Mouse (Mus musculus) left cerebral cortex, postnatal 14 days (tissue): ENCODE measurements at regions not wholly inside any gene's neighbourhood (a gene's known extent, or its start where the extent isn't known, plus 50 kb on each side); places are given as distances from the start of the nearest gene placed in this dataset.
A peak's percentile ranks its signal among the peaks of the same experiment; 100 is the strongest.

Experiments used
- DNase-seq, 2 experiments: peaks; one replicate each; pipeline ENCODE4 v3.0.0; 2021 to 2022; ENCODE audit warnings: low spot score in 2 of 2, mixed read lengths in 1 of 2
- intact Hi-C: fragments of 180-260 bp; cut with DNase I; formaldehyde crosslinking; loops from one replicate; pipeline ENCODE4 v1.15.1; 2025

DNA sequence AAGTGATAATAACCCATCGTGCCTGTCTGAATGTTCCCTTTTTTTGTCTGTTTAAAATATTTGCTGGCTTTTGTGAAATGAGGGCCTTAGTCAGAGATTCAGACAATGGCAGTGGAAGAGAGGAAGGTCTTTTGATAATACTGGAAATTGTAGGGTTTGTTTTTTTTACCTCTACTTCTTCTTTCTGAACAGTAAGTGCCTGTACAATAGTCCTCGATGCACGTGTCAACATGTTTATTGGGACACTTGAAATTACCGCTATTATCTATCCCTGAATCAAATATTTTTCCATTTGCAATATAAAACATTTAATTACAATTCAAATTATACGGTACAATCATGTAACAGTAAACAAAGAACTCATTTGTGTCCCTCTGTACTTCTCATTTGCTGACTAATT lies 733.5 kb downstream of the Fam19a2 start:
- no peak for DNase-seq
- intact Hi-C loops = no loop called here

DNA sequence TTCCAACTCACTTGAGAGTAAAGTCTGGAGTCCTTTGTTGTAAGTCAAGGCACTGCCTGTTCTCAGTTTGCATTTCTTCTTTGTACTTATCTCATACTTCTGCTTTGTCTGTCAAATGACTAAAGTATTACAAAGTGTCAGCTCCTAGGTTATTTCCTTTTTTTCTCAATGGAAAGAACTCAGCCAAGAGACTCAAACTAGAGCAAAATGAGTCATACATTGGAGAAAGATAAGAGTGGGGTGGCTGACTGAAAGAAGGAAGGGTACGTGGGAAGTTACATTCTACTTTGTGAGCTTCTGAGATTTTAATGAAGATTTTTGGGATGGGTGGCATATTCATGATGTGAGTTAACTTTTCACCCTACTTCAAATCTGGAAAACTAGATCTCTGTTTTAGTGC lies 735.2 kb downstream of the Fam19a2 start:
- peak in 1 of 2 experiments; percentile 3 for DNase-seq
- intact Hi-C loops = no loop called here

DNA sequence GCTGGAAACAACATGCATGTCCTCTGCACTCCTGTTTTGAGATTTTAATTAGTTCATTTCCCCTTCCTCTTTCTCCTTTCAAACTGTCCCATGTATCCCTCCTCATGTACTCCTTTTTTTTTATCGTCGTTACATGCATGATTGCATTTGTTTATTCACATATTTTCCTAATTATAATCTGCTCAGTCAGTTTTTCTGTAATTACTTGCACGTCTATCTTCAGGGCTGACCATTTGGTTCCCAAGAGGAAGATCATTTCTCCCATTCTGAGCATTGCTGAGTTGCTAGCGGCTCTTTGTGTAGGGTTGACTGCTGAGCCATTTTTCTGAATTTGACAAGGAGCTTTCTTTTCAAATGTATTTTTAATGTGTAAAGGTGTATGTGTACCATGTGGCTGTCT lies 781.2 kb downstream of the Fam19a2 start:
- no peak for DNase-seq
- intact Hi-C loops = no loop called here

DNA sequence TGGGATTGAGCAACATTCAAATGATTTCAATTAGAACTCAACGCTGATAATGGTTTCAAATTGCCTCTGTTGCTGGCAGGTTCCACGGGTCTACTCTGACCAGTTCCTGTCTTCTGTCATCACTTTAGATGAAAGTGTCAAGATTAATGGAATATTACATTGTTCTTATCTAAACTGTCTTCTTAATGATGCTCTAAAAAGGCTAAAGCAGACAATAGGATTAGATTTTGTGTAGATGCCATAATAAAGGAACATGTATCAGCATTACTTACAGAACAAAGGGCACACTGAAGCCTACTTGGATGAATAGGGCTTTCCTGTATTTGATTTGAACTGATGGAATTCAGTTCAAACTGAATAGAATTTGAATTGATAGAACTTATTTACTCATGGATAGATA lies 782.0 kb downstream of the Fam19a2 start:
- DNase-seq = no peak
- intact Hi-C loops = no loop called here

DNA sequence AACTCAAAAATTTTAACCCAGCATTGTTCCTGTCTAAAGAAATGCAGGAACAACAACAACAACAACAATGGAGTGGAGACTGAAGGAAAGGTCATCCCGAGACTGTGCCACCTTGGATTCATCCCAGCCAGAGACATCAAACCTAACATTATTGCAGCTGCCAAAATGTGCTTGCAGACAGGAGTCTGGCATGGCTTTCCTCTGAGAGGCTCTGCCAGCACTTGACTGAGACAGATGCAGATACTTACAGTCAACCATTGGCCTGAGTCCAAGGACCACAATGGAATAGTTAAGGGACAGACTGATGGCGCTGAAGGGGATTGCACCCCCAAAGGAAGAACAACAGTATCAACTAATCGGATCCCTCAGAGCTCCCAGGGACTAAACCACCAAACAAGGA lies 819.0 kb downstream of the Fam19a2 start:
- intact Hi-C loops = no loop called here
- DNase-seq = peak; percentile 5 to 7

DNA sequence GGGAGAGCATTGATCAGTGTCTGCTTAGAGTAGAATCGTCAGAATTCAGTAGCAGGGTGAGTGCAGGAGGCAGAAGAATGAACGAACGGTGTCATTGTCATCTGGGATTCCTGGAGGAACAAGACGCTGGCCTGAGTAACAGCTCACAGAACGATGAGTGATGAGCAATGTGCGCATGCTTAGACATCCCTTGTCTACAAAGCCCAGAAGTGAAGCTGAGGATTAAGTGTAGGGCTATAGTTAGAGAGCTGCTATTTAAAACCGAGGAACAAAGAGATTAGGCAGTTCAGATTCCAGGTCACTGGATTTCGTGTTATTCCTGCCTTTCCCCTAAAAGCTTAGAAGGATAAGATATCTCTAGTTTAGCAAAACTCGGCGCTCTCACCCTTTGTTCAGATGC lies 826.8 kb downstream of the Fam19a2 start:
- no peak for DNase-seq
- intact Hi-C loops = no loop called here

DNA sequence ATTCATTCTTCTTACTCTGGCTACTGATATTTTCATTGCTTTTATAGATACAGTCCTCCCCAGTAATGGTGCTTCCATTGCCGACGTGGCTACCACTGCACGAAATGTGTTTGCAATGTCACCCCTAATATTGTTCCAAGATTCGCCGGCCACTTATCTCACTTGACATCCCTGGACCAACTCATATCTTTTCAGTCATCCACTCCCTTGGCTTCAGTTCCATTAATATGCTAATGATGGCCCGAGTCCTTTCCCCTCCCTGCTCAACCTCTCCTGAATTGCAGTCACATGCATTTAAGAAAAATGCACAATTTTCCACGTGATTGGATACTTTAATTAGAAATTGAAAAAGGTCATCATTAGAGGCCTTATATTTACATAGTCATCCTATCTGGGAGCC lies 827.6 kb downstream of the Fam19a2 start:
- intact Hi-C loops = no loop called here
- no peak for DNase-seq

DNA sequence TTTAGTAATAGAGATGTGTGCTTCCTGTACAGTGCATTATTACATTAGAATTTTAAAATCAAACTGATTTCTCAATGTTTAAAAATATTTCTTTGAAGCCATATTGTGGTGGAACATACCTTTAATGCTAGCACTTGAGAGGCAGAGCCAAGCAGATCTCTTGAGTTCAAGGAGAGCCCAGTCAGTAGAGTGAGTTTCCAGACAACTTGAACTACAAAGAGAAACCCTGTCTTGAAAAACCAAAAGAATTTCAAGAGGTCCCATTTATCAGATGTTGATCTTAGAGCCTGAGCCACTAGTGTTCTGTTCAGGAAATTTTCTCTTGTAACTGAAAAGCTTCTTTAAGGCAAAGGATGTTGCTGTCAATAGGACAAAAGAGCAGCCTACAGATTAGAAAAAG lies 855.8 kb downstream of the Fam19a2 start:
- DNase-seq = no peak
- intact Hi-C loops = no loop called here

DNA sequence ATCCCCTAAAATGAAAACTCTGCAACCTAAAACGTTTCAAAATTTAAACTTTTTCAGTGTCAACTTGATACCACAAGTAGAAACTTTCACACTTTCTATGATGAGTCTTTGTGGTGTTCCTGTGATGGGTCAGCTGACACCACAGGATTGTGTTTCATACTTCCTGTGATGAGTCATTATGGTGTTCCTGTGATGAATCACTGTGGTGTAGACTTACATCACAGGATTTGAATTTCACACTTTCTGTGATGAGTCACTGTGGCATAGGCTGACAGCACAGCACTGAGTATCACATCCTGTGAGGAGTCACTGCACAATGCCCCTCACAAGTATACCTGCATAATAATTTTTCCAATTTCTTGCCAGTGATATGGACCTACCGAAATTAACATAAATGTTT lies 874.7 kb downstream of the Fam19a2 start:
- DNase-seq = peak in 1 of 2 experiments; percentile 13
- intact Hi-C loops = no loop called here

DNA sequence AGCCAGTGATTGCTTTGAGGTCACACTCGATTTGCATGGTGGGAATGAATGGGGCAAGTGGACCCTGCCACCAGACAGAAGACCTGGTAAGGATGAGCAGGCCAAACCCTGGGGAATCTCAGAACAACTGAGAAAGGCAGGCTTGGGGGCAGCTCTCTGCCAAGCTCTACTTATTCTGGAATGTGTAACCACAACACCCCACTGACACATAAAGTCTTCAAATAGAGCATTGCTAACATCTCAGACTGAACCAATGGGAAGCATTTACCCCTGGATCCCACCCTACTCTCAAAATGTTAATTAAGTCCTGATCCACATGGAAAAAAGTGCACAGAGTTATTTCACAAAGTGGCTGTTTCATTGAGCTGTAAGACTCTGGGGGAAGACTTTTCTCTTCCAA lies 878.5 kb downstream of the Fam19a2 start:
- DNase-seq = no peak
- intact Hi-C loops = no loop called here

DNA sequence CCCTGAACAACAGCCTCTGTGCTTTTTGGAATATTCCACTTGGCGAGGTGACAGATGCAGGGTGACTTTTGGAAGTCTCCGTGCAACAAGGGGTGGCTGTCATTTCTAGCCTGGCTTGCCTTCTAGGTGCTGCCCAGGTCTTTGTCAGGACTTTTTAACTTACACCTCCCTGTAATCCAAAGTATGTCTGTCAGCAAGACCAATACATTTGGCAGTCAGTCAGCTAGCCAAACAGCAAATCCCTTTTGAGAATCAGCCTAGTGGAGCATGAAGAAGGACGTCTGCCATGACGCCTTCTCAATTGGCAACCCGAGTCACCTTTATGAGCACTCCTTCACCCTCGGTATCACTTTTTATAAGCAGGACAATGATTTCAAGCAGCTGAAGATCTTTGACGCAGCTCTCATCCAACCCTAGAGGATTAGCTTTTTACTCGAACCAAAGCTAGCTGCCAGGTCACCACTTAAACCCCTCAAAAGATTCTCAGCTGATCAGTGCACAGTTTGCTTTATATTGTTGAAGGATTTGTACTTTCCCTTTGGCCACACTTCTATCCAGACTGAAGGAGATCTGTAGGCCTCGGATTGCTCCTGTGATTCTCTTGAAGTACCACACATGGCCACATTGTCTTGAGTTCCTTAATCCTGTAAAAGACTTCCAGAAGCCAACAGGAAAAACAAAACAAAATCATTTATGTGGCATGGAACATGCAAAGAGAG lies 883.1 kb downstream of the Fam19a2 start:
- intact Hi-C loops = no loop called here
- DNase-seq = no peak

DNA sequence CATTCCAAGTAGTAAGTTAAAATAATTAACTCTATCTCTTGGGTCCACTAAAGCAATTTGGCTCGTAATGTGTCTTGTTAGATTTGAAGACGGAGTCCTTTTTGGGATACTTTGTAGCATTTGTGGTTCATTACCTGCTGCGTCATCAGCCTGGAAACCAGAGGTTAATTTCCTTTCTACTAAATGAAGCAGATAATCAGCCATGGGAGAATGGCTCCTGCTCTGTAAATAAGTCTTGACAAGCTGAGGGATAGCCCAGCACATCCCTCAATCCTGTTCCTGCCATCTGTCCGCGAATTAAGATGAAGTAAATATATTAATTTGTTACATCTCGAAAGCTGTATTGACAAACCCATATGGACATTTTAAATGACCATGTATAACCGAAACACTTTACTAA lies 899.6 kb downstream of the Fam19a2 start:
- no peak for DNase-seq
- intact Hi-C loops = loop anchor here (5.0 kb wide), 1 partner anchor 161 kb away; no protein-coding TSS in a partner anchor

DNA sequence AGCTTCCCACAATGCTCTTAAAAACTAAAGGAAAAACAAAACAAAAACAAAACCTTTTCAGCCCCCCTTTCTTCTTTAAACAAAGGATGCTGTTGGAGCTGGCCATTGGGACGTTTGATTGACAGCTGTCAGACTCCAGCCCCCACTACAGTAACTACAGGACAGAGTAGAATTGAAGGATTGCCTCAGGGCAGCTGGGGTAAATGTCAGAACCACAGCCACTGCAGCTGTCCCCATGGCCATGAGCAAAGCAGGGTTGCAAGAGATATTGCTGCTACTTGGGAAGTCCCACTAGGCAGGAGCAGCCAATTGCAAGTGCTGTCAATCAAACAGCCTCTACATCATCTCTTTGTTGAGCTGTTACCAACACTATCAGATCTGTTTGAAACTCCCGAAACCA lies 911.8 kb downstream of the Fam19a2 start:
- intact Hi-C loops = no loop called here
- DNase-seq = no peak

DNA sequence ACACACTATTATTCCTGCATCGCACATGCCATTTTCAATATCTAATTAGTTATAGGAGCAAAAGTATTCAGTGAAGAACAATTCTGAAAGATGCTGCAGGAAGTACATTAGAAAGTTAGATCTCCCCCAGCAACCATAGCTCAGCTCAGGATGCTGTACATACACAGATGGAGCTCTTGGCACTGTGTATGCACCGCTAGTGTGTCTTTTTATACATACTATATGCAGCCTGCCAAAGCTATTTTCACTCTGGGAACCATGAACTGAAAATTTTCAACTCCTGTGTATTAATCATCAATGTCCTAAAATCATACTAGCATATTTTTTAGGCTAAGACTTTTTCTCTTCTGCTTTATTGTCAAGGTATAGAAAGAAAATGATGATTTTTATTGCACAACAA lies 944.5 kb downstream of the Fam19a2 start:
- peak; percentile 41 to 79 for DNase-seq
- intact Hi-C loops = no loop called here

DNA sequence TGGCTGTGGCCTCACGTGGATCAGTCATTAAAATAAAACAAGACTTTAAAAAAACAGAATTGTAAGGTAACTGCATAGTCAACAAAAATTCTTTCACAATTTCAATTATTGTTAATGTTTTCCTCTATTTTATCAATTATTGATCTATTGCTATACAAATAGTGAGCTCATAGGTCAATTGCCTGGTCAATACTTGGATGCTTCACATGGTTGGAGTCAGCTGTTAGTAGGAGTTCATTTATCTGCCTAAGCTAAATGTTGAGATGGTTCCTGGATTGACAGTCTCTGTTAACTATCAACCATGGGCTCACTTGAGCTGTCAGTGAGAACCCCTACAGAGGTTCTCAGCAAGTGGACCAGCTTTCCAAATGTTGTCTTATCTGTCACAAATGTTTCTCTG lies 955.7 kb downstream of the Fam19a2 start:
- intact Hi-C loops = no loop called here
- DNase-seq = no peak

DNA sequence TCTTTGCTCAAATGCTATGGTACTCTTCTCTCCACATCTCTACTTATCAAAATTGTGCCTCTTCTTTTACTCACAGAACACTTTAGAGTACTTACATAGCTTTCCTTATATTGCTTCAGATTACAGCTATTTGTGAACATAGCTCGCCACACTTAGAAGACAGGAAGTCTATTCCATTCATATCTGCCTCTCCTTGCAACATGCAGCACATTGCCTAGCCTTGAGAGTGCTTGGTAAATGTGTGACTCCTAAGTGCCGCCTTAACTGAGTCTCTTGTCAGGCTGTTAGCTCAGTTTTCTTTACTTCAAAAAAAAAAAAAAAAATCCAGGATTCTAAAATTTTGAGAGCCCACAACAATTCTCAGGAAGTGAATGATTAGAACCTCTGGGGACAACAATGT lies 958.3 kb downstream of the Fam19a2 start:
- intact Hi-C loops = no loop called here

DNA sequence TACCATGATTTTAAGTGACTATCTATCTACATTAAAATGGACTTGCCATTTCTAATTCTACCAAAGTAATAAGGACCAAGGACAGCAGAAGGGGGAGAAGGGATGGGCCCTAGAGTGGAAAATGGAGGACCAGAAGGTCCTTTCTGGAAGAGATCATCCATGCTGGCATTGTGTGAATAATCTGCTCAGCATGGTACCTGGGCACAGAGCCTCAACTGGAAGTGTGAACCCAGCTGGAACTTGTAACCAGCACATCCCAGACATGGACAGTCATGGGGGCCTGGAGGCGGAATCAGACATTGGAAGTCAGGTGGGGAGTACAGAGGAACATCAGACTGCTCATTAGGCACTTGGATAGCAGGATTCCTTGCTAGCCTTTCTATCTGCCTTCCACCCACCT lies 963.3 kb downstream of the Fam19a2 start:
- DNase-seq = no peak
- intact Hi-C loops = no loop called here

More for the DNA sequence above, 958.3 kb downstream of the Fam19a2 start:
- DNase-seq = peak in 1 of 2 experiments; percentile 2

DNA sequence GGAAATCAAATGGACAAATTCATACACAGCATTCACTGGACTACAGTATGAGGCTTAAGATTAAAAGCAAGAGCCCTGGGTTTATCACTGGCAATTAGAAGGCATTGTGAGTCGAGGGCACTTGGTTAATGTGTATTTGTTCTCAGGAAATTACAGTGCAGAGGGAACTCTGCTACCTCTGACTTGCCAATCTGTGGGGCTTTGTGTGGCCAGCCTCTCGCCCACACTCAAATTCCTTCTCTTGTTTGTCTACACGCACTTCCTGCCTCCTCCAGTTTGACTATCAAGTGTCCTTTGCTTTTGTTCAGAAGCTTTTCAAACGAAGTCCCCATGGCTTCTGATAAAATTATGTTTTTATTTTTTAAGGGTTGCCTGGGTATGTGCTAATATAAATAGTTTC lies 985.6 kb downstream of the Fam19a2 start:
- DNase-seq = no peak
- intact Hi-C loops = no loop called here

DNA sequence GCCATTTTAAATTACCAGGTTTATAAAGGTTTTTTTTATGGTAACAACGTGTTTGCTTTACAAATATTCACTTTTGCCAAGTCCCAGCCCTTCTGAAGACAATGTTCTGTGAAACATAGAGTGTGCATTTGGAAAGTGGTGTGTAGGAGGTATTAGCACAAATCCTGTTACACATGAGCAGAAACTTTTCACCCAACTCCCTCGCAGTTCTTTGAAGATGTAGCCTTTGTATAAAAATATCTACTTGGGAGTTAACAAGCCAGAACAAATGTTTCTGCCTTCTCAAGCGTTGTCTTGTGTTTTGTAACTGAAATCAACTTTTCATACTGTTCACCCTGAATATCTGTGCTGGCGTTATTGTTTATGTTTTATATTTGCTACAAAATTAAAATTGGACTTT lies 986.2 kb downstream of the Fam19a2 start:
- DNase-seq = peak; percentile 14 to 35
- intact Hi-C loops = no loop called here

DNA sequence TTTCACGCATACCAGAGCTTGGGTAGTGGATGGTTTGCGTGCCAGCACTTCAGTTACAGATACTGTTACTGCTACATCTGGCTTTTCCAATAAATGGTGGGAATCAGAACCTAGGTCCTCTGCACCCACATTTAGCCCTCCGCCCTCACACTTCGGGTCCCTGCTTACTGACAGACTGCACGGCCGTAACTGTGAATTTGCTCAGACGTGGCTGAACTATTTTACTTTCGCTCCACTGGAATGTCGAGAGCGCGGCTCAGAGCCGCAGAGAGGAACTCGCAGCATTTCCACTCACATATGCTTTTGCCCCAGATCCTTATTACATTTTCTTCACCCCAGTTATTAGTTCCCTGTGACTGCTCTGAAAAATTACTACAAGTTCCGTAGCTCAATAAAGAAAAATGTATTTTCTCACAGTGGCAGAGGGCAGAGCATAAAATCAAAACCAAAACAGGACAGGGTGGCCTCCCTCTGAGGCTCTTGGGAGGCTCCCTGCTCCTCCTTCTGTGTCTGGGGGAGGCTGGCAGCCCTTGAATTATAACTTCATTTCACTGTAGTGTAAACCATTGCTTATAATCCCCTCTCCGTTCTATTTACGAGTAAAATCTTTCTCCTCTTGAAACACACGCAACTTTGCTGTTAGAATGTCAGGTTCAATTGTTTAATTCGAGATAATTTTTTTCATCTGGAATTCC lies 1024.7 kb downstream of the Fam19a2 start:
- intact Hi-C loops = no loop called here
- no peak for DNase-seq

DNA sequence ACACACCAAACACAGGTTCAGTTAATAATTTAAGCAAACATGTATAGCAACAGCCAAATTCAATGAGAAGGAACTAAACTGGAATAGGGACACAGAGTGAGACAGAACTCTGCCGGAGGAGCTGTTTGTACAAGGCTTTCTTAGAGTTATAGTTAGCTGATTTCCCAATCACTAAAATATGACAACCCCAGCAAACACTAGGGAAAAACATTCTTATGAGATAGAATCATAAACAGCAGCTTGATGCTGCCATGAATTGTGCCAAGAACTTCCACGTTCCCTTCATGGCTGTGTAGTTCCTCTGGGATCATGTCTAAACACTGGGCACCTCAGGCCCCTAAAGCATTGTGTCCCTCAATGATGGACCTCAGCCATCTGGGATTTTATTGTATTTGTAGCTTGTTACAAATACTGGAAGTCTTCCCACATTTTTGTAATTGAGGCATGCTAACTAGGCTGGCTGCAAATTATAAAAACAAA lies 1033.4 kb downstream of the Fam19a2 start:
- no peak for DNase-seq
- intact Hi-C loops = no loop called here
